Mouse (Mus musculus) lung, embryonic 16.5 days (tissue): ENCODE data around the gene Gm26727. TPM values are rescaled to one million over a fixed set of nuclear protein-coding genes. Genes with fewer than 3 reads are reported as not detected.
"Not testable (repeated sequence)": the region's sequence is repeated elsewhere in the genome, so short reads cannot be mapped to it uniquely, and the experiment has no call there.

Experiments
- ATAC-seq: fragments of 200-750 bp; cut with Nextera tagmentation; 2 replicates; pipeline ENCODE4 v1.8.0; 2017; ENCODE audit warnings: low read depth, mild to moderate bottlenecking, moderate library complexity
- H3K27ac ChIP-seq: fragments of 300-500 bp; sonication (generic); 2 replicates; pipeline ENCODE4 v1.5.1; 2014; ENCODE audit warnings: mild to moderate bottlenecking, control low read depth, low read length
- H3K27me3 ChIP-seq: fragments of 300-500 bp; sonication (generic); 2 replicates; pipeline ENCODE4 v1.6.1; 2014; ENCODE audit warnings: low read depth, low read length, mixed read lengths; ENCODE audit not compliant: control insufficient read depth, insufficient read depth
- H3K36me3 ChIP-seq: fragments of 300-500 bp; sonication (generic); 2 replicates; pipeline ENCODE4 v1.6.1; 2014; ENCODE audit warnings: low read length; ENCODE audit not compliant: control insufficient read depth, insufficient read depth
- H3K4me1 ChIP-seq: fragments of 300-500 bp; sonication (generic); replicated peaks from 2 replicates; pipeline ENCODE4 v1.6.1; 2014; ENCODE audit warnings: low read length, mixed read lengths; ENCODE audit not compliant: control insufficient read depth, insufficient read depth
- H3K4me2 ChIP-seq: fragments of 300-500 bp; sonication (generic); 2 replicates; pipeline ENCODE4 v1.6.1; 2014; ENCODE audit warnings: low read depth, low read length, control low read depth
- H3K4me3 ChIP-seq: fragments of 300-500 bp; sonication (generic); 2 replicates; pipeline ENCODE4 v1.5.1; 2014; ENCODE audit warnings: mild to moderate bottlenecking, low read length, control low read depth
- H3K9ac ChIP-seq: fragments of 300-500 bp; sonication (generic); 2 replicates; pipeline ENCODE4 v1.6.1; 2014; ENCODE audit warnings: low read length, control low read depth
- H3K9me3 ChIP-seq: fragments of 300-500 bp; sonication (generic); 2 replicates; pipeline ENCODE4 v1.6.1; 2016; ENCODE audit warnings: low read length; ENCODE audit not compliant: control insufficient read depth
- WGBS: fragments of 180-500 bp; shearing (Covaris S2); extraction: QIAGEN DNeasy Blood & Tissue Kit; methylation state at CpG from one replicate; pipeline ENCODE4 v1.1.7; 2014; 5-methylcytosine and 5-hydroxymethylcytosine counted together
- polyA plus RNA-seq: library from polyadenylated mRNA; unstranded; fragments of >200 nt; fragmentation: Nextera tagmentation; extraction: Ambion mirVana; gene quantifications from 2 replicates; pipeline ENCODE4 v1.2.1, GENCODE M21; 2015

Gm26727 gene
- polyA plus RNA-seq: not detected in 2 replicates

DNA sequence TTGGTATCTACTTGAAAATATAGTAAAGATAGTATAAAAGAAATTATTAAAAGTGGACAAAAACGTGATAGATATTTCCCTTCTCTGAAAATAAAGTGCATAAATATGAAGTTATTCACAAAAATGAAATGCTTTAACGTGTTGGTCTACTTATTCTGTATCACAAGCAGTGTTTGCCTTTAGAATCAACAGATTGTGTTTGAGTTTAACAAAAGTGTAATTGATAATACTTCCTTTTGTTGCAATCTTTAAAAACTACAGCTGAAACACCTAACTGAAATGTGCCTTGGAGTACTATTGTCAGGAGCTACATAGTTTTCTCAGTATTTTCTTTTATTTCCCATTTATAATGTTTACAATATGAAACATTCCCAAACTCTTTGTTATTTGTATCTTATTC is at the start of gene Gm26727:
Gene Gm26727 (minus strand): TSS at position 101 of the 400 bp plus-strand sequence.
- Histone ChIP-seq H3K9me3 (no peaks in the 10 kb centered on the region), H3K4me3 (no peak within 1 kb of the TSS), H3K27ac (no peak within 1 kb of the TSS), H3K27me3 (no peaks in the 10 kb centered on the region), H3K4me1 (no peaks in the 10 kb centered on the region), H3K4me2 (no peak within 1 kb of the TSS), H3K36me3 (no peaks in the 10 kb centered on the region), H3K9ac (no peak within 1 kb of the TSS)
- WGBS: 57% methylated on average over 2 of the region's 2 CpGs
- ATAC-seq: no peak

DNA sequence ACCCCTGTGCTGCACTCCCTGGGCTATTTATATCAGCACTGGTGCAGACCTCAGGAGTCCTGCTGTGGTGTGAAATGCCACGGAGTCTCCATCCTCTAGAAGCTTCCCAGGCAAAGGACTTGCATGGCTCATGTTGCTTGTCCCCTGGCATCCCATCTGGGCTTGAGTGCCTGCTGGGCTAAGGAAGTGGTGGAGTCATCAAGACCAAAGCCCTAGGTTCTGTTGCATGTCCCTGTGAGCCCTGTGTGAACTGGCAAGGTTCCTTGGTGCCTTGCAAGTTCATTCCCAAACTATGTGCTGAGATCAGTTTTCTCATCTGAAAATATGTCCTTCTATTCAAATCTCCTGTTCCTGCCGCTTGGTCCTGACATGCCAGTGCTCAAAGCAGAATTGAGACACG is 48.1 kb upstream of the Gm26727 start:
- H3K4me2 ChIP-seq: no peak overlapping the region
- H3K9ac ChIP-seq: no peak overlapping the region
- H3K4me3 ChIP-seq: no peak overlapping the region
- H3K9me3 ChIP-seq: no peaks in the 10 kb centered on the region
- WGBS: 60% methylated on average over 3 of the region's 3 CpGs
- no peak for ATAC-seq
- no peaks in the 10 kb centered on the region for H3K4me1 ChIP-seq
- no peaks in the 10 kb centered on the region for H3K36me3 ChIP-seq
- no peak overlapping the region for H3K27ac ChIP-seq
- no peaks in the 10 kb centered on the region for H3K27me3 ChIP-seq

DNA sequence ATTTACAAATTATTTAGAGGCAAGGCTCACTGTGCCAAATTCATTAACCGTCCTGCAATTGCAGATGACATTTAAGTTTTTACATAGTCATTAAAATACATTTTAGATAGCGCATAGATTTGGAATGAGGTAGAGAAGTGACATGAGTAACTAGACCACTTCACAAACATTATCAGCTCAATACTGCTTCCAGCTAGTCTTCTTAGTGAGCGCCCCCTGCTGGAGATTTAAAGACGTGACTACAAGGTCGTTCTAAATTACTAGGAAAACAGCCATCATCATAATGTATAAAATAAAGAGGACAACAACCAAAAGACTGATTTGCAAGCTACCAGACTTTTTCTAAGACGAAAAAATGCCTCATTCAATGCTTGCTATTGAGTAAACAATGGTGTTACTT is 44.8 kb upstream of the Gm26727 start:
- H3K4me3 ChIP-seq: no peak overlapping the region
- H3K36me3 ChIP-seq: no peaks in the 10 kb centered on the region
- no peak for ATAC-seq
- H3K4me1 ChIP-seq: no peaks in the 10 kb centered on the region
- no peak overlapping the region for H3K9ac ChIP-seq
- no peaks in the 10 kb centered on the region for H3K9me3 ChIP-seq
- no peaks in the 10 kb centered on the region for H3K27me3 ChIP-seq
- no peak overlapping the region for H3K27ac ChIP-seq
- WGBS: 14% methylated on average over 6 of the region's 6 CpGs
- H3K4me2 ChIP-seq: no peak overlapping the region

- H3K4me2 ChIP-seq, H3K9ac ChIP-seq, H3K27me3 ChIP-seq, H3K9me3 ChIP-seq, H3K36me3 ChIP-seq, ATAC-seq, H3K4me3 ChIP-seq, H3K4me1 ChIP-seq, H3K27ac ChIP-seq: not testable (repeated sequence)
- WGBS: 59% methylated on average over 5 of the region's 5 CpGs
Measured at GRCm38 (mm10) chr2:67470030-67470429, 37.0 kb upstream of the Gm26727 start.

DNA sequence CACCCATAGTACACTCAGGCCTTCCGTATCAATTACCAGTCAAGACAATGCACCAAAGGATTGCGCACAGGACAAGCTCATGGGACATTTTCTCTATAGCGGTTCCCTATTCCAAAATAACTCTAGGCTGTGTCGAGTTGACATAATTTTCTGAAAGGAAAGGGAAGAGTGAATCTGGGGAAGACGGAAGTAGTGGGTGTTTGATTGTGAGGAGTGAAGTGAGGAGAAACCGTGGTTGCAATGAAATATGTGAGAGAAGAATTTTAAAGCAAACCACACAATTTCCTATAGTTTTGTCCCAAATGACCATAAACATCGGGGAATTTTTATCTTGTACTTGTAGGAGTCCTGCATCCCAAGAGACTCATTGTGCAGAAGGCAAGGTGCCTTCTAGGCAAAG is 34.1 kb upstream of the Gm26727 start:
- no peaks in the 10 kb centered on the region for H3K9me3 ChIP-seq
- H3K9ac ChIP-seq: no peak overlapping the region
- WGBS: 85% methylated on average over 7 of the region's 7 CpGs
- H3K4me2 ChIP-seq: no peak overlapping the region
- H3K4me3 ChIP-seq: no peak overlapping the region
- no peak for ATAC-seq
- no peaks in the 10 kb centered on the region for H3K27me3 ChIP-seq
- no peak overlapping the region for H3K27ac ChIP-seq
- no peaks in the 10 kb centered on the region for H3K36me3 ChIP-seq
- H3K4me1 ChIP-seq: no peaks in the 10 kb centered on the region

- no peak overlapping the region for H3K9ac ChIP-seq
- H3K4me2 ChIP-seq: no peak overlapping the region
- no peak for ATAC-seq
- H3K4me3 ChIP-seq: no peak overlapping the region
- H3K4me1 ChIP-seq: no peaks in the 10 kb centered on the region
- H3K36me3 ChIP-seq: no peaks in the 10 kb centered on the region
- H3K9me3 ChIP-seq: no peaks in the 10 kb centered on the region
- H3K27ac ChIP-seq: no peak overlapping the region
- no peaks in the 10 kb centered on the region for H3K27me3 ChIP-seq
- 77% methylated on average over 3 of the region's 3 CpGs for WGBS
Measured at GRCm38 (mm10) chr2:67460857-67461256, 27.9 kb upstream of the Gm26727 start.

- no peak for ATAC-seq
- H3K4me3 ChIP-seq: no peak overlapping the region
- 67% methylated on average over 12 of the region's 12 CpGs for WGBS
- no peak overlapping the region for H3K27ac ChIP-seq
- no peaks in the 10 kb centered on the region for H3K9me3 ChIP-seq
- H3K4me2 ChIP-seq: no peak overlapping the region
- H3K9ac ChIP-seq: no peak overlapping the region
- no peaks in the 10 kb centered on the region for H3K4me1 ChIP-seq
- no peaks in the 10 kb centered on the region for H3K36me3 ChIP-seq
- H3K27me3 ChIP-seq: no peaks in the 10 kb centered on the region
Measured at GRCm38 (mm10) chr2:67447206-67447605, 14.2 kb upstream of the Gm26727 start.

- Histone ChIP-seq H3K4me2 (no peak overlapping the region), H3K9me3 (no peaks in the 10 kb centered on the region), H3K9ac (no peak overlapping the region), H3K4me3 (no peak overlapping the region), H3K4me1 (no peaks in the 10 kb centered on the region), H3K36me3 (no peaks in the 10 kb centered on the region), H3K27ac (no peak overlapping the region), H3K27me3 (no peaks in the 10 kb centered on the region)
- ATAC-seq: no peak
- 59% methylated on average over 1 of the region's 1 CpGs for WGBS
Measured at GRCm38 (mm10) chr2:67446772-67447171, 13.8 kb upstream of the Gm26727 start.

DNA sequence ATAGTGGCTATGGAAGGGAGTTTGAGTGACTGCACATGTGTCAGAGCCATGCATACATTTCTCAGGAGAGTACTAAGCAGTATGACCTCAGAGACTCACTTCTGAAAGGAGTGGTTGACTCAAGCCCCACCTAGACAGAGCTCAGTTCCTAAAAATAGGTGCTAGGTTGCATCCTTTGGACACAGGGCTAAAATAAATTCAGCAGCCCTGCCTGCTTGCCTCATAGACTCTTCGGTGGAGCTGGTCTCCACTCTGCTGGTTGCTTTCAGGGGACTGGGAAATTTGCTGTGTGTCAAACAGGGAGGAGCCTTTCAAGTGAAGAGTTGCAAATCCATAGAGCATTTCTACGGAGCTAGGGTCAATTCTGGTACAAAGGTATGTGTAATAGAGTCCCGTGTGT is 12.8 kb upstream of the Gm26727 start, which contains the start of gene Xirp2:
Gene Xirp2 (plus strand): TSS at position 223 of the 400 bp plus-strand sequence.
- no peak for ATAC-seq
- H3K36me3 ChIP-seq: no peaks in the 10 kb centered on the region

DNA sequence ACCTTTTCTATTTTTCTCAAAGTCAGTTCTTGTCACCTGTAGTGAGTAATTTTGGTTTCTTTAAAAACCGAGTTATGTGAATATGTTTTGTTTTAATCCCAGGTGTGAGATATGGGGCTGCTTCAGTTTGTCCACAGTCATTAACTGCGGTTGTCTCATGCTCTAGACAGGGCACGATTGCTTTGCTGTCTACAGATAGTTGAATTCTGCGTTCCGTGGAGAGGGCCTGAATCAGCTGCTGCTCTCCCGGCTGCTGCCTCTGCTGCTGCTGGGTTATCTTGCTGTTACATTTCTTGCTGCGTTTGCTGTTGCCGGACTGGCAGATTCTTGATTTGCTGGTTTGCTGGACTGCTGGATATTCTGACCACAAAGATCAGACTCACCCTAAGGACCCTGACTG is 5.3 kb upstream of the Gm26727 start:
- Histone ChIP-seq H3K4me1 (no peaks in the 10 kb centered on the region), H3K4me3 (no peak overlapping the region), H3K9ac (no peak overlapping the region), H3K36me3 (no peaks in the 10 kb centered on the region), H3K27ac (no peak overlapping the region), H3K27me3 (no peaks in the 10 kb centered on the region), H3K4me2 (no peak overlapping the region), H3K9me3 (no peaks in the 10 kb centered on the region)
- no peak for ATAC-seq
- 70% methylated on average over 8 of the region's 8 CpGs for WGBS

More for the DNA sequence above, 12.8 kb upstream of the Gm26727 start, which contains the start of gene Xirp2:
- H3K27me3 ChIP-seq: no peaks in the 10 kb centered on the region
- no peaks in the 10 kb centered on the region for H3K9me3 ChIP-seq
- no peaks in the 10 kb centered on the region for H3K4me1 ChIP-seq
- no peak within 1 kb of the TSS for H3K4me3 ChIP-seq
- H3K27ac ChIP-seq: no peak within 1 kb of the TSS
- H3K9ac ChIP-seq: no peak within 1 kb of the TSS
- WGBS: 69% methylated on average over 3 of the region's 3 CpGs
- no peak within 1 kb of the TSS for H3K4me2 ChIP-seq
